Mouse (Mus musculus) midbrain, postnatal 0 days (tissue): ENCODE results near the gene Pip5k1b. TPM values are rescaled to one million over a fixed set of nuclear protein-coding genes. Genes with fewer than 3 reads are reported as not detected.

ENCODE experiments used
- ATAC-seq: fragments of 200-750 bp; cut with Nextera tagmentation; 2 replicates; pipeline ENCODE4 v1.8.0; 2017; ENCODE audit warnings: moderate number of reproducible peaks, mild to moderate bottlenecking, moderate TSS enrichment, moderate library complexity; ENCODE audit not compliant: low FRiP score
- DNase-seq: peaks from one replicate; pipeline ENCODE4 v3.0.0-alpha.2; 2015; ENCODE audit warnings: low spot score
- H3K27ac ChIP-seq: fragments of 300-500 bp; sonication (generic); 2 replicates; pipeline ENCODE4 v1.5.1; 2014; ENCODE audit warnings: low read depth, mild to moderate bottlenecking, low read length, mixed read lengths
- H3K27me3 ChIP-seq: fragments of 300-500 bp; sonication (generic); 2 replicates; pipeline ENCODE4 v1.6.1; 2014; ENCODE audit warnings: low read length, control low read depth, mixed read lengths; ENCODE audit not compliant: insufficient read depth
- H3K36me3 ChIP-seq: fragments of 300-500 bp; sonication (generic); 2 replicates; pipeline ENCODE4 v1.6.1; 2014; ENCODE audit warnings: low read length, control low read depth, mixed read lengths; ENCODE audit not compliant: insufficient read depth
- H3K4me1 ChIP-seq: fragments of 300-500 bp; sonication (generic); 2 replicates; pipeline ENCODE4 v1.6.1; 2014; ENCODE audit warnings: mild to moderate bottlenecking, control low read depth, antibody characterized with exemption, low read length, mixed read lengths; ENCODE audit not compliant: insufficient read depth
- H3K4me2 ChIP-seq: fragments of 300-500 bp; sonication (generic); 2 replicates; pipeline ENCODE4 v1.6.1; 2014; ENCODE audit warnings: low read depth, mild to moderate bottlenecking, low read length, mixed read lengths; ENCODE audit not compliant: poor library complexity, severe bottlenecking
- H3K4me3 ChIP-seq: fragments of 300-500 bp; sonication (generic); 2 replicates; pipeline ENCODE4 v1.5.1; 2014; ENCODE audit warnings: low read depth, mild to moderate bottlenecking, low read length, moderate library complexity
- H3K9ac ChIP-seq: fragments of 300-500 bp; sonication (generic); replicated peaks from 2 replicates; pipeline ENCODE4 v1.6.1; 2014; ENCODE audit warnings: mild to moderate bottlenecking, low read length, moderate library complexity, mixed read lengths; ENCODE audit not compliant: poor library complexity, severe bottlenecking
- H3K9me3 ChIP-seq: fragments of 300-500 bp; sonication (generic); 2 replicates; pipeline ENCODE4 v1.6.1; 2016; ENCODE audit warnings: low read length, control low read depth
- CTCF ChIP-seq: IDR thresholded peaks from 2 replicates; pipeline ENCODE4 v1.5.1; 2016; ENCODE audit warnings: antibody characterized with exemption, mild to moderate bottlenecking
- WGBS: fragments of 180-500 bp; shearing (Covaris S2); extraction: QIAGEN DNeasy Blood & Tissue Kit; methylation state at CpG from one replicate; pipeline ENCODE4 v1.1.7; 2014; 5-methylcytosine and 5-hydroxymethylcytosine counted together
- polyA plus RNA-seq: library from polyadenylated mRNA; unstranded; fragments of >200 nt; fragmentation: Nextera tagmentation; extraction: Ambion mirVana; gene quantifications from 2 replicates; pipeline ENCODE4 v1.2.1, GENCODE M21; 2015
- total RNA-seq: library from RNA; depleted of rRNA; stranded (reverse); fragments of >200 nt; gene quantifications from 2 replicates; pipeline ENCODE4 v1.2.3, GENCODE M21; 2014

The Pip5k1b gene
- total and polyA plus RNA-seq, 2 experiments from 2014 or later, result 0.86 to 3.0 TPM

- no peak overlapping the region for H3K4me3 ChIP-seq
- H3K36me3 ChIP-seq, result no peaks in the 10 kb centered on the region
- H3K27ac ChIP-seq, result no peak overlapping the region
- no peak for TF ChIP-seq CTCF
- no peak overlapping the region for H3K4me2 ChIP-seq
- DNase-seq (no peak), ATAC-seq (no peak)
- no peaks in the 10 kb centered on the region for H3K27me3 ChIP-seq
- H3K9me3 ChIP-seq, result no peaks in the 10 kb centered on the region
- no peaks in the 10 kb centered on the region for H3K4me1 ChIP-seq
- H3K9ac ChIP-seq, result no peak overlapping the region
- WGBS, result 95% methylated on average over 3 of the region's 3 CpGs
These were observed 39.7 kb downstream of the Pip5k1b start for GRCm38 (mm10) chr19:24515941-24516340.

- DNase-seq (no peak), ATAC-seq (no peak)
- H3K9me3 ChIP-seq, result no peaks in the 10 kb centered on the region
- H3K4me3 ChIP-seq, result no peak overlapping the region
- H3K27ac ChIP-seq, result no peak overlapping the region
- no peak overlapping the region for H3K4me2 ChIP-seq
- 92% methylated on average over 15 of the region's 15 CpGs for WGBS
- H3K9ac ChIP-seq, result no peak overlapping the region
- no peak for TF ChIP-seq CTCF
- no peaks in the 10 kb centered on the region for H3K4me1 ChIP-seq
- H3K36me3 ChIP-seq, result no peaks in the 10 kb centered on the region
- no peaks in the 10 kb centered on the region for H3K27me3 ChIP-seq
These were observed 40.7 kb downstream of the Pip5k1b start for GRCm38 (mm10) chr19:24514661-24515642.

GRCm38 (mm10) chr19:24513105-24513843 lies 42.4 kb downstream of the Pip5k1b start:
- 83% methylated on average over 20 of the region's 20 CpGs for WGBS
- no peak for TF ChIP-seq CTCF
- H3K27ac ChIP-seq, result no peak overlapping the region

GRCm38 (mm10) chr19:24511939-24512338 lies 43.7 kb downstream of the Pip5k1b start:
- DNase-seq (no peak), ATAC-seq (no peak)
- Histone ChIP-seq H3K4me1 (no peaks in the 10 kb centered on the region), H3K27ac (no peak overlapping the region), H3K36me3 (no peaks in the 10 kb centered on the region), H3K9ac (no peak overlapping the region), H3K4me2 (no peak overlapping the region), H3K27me3 (no peaks in the 10 kb centered on the region), H3K9me3 (no peaks in the 10 kb centered on the region), H3K4me3 (no peak overlapping the region)
- TF ChIP-seq CTCF, result no peak
- 91% methylated on average over 7 of the region's 7 CpGs for WGBS

More at GRCm38 (mm10) chr19:24513105-24513843, 42.4 kb downstream of the Pip5k1b start:
- ATAC-seq, result no peak
- Histone ChIP-seq H3K4me3 (no peak overlapping the region), H3K9ac (no peak overlapping the region), H3K9me3 (no peaks in the 10 kb centered on the region), H3K36me3 (no peaks in the 10 kb centered on the region), H3K4me1 (no peaks in the 10 kb centered on the region), H3K4me2 (no peak overlapping the region), H3K27me3 (no peaks in the 10 kb centered on the region)
- no peak for DNase-seq

GRCm38 (mm10) chr19:24509391-24509790 lies 46.3 kb downstream of the Pip5k1b start:
- ATAC-seq, result no peak
- H3K36me3 ChIP-seq, result no peaks in the 10 kb centered on the region
- no peaks in the 10 kb centered on the region for H3K4me1 ChIP-seq
- no peak overlapping the region for H3K27ac ChIP-seq
- H3K27me3 ChIP-seq, result no peaks in the 10 kb centered on the region
- H3K9me3 ChIP-seq, result no peaks in the 10 kb centered on the region
- no peak overlapping the region for H3K9ac ChIP-seq
- DNase-seq, result no peak
- WGBS, result 87% methylated on average over 6 of the region's 6 CpGs
- TF ChIP-seq CTCF, result no peak
- H3K4me2 ChIP-seq, result no peak overlapping the region
- no peak overlapping the region for H3K4me3 ChIP-seq
